Comparison of ENCODE assay signal across 20 mouse cellular contexts in genomic region chr12:16526862-16527261, GRCm38 (mm10).
"Had no signal": no experiment of that assay in that cellular context is flagged by ENCODE, and none has a peak within 500 bp of the region (broad histone marks: within the 10 kb centered on the region; RNA-seq: fewer than 3 reads in every experiment).

No protein-coding gene starts in this region.

- H3K36me3 ChIP-seq: intestine, embryonic 15.5 days; kidney, embryonic 15.5 days; limb, embryonic 10.5 days; limb, embryonic 13.5 days; liver, embryonic 13.5 days; midbrain, embryonic 12.5 days; midbrain, embryonic 15.5 days; neural tube, embryonic 13.5 days had no signal

- H3K27me3 ChIP-seq: intestine, embryonic 15.5 days; kidney, embryonic 15.5 days; limb, embryonic 13.5 days; liver, embryonic 13.5 days; midbrain, embryonic 12.5 days; midbrain, embryonic 15.5 days; neural tube, embryonic 13.5 days had no signal

- H3K4me3 ChIP-seq: intestine, embryonic 15.5 days; kidney, embryonic 15.5 days; limb, embryonic 10.5 days; limb, embryonic 13.5 days; liver, embryonic 13.5 days; midbrain, embryonic 12.5 days; midbrain, embryonic 15.5 days; neural tube, embryonic 13.5 days had no signal

- H3K4me1 ChIP-seq: intestine, embryonic 15.5 days; kidney, embryonic 15.5 days; limb, embryonic 10.5 days; limb, embryonic 13.5 days; liver, embryonic 13.5 days; midbrain, embryonic 12.5 days; midbrain, embryonic 15.5 days; neural tube, embryonic 13.5 days had no signal

- H3K4me2 ChIP-seq: intestine, embryonic 15.5 days; kidney, embryonic 15.5 days; limb, embryonic 13.5 days; liver, embryonic 13.5 days; midbrain, embryonic 12.5 days; midbrain, embryonic 15.5 days; neural tube, embryonic 13.5 days had no signal

- H3K27ac ChIP-seq: intestine, embryonic 15.5 days; kidney, embryonic 15.5 days; limb, embryonic 10.5 days; limb, embryonic 13.5 days; liver, embryonic 13.5 days; midbrain, embryonic 12.5 days; midbrain, embryonic 15.5 days; neural tube, embryonic 13.5 days; stomach, postnatal 0 days had no signal

- DNase-seq: kidney, adult 11 months; kidney, adult 8-10 months; kidney, postnatal 10 days; kidney, postnatal 36 days; liver, embryonic 13.5 days; lung, adult 2 months; lung, postnatal 14 days; lung, postnatal 4 days; retina, postnatal 1 day; right cerebral cortex, postnatal 25 days; spleen, adult 18-20 months; thymus, postnatal 25 days had no signal

- H3K9me3 ChIP-seq: intestine, embryonic 15.5 days; kidney, embryonic 15.5 days; limb, embryonic 10.5 days; liver, embryonic 13.5 days; midbrain, embryonic 12.5 days; midbrain, embryonic 15.5 days had no signal

- H3K9ac ChIP-seq: intestine, embryonic 15.5 days; kidney, embryonic 15.5 days; limb, embryonic 13.5 days; liver, embryonic 13.5 days; midbrain, embryonic 12.5 days; midbrain, embryonic 15.5 days; neural tube, embryonic 13.5 days had no signal
